Mouse (Mus musculus) limb, embryonic 12.5 days (tissue): ENCODE data around the gene Dab1. TPM values are rescaled to one million over a fixed set of nuclear protein-coding genes. Genes with fewer than 3 reads are reported as not detected.

ENCODE experiments used
- ATAC-seq: fragments of 200-750 bp; cut with Nextera tagmentation; 2 replicates; pipeline ENCODE4 v1.8.0; 2017; ENCODE audit warnings: low read depth, moderate TSS enrichment; ENCODE audit not compliant: insufficient number of reproducible peaks, insufficient read depth, low FRiP score, low TSS enrichment
- H3K27ac ChIP-seq: fragments of 300-500 bp; sonication (generic); 2 replicates; pipeline ENCODE4 v1.5.1; 2016; ENCODE audit warnings: mild to moderate bottlenecking, moderate library complexity
- H3K27me3 ChIP-seq: fragments of 300-500 bp; sonication (generic); 2 replicates; pipeline ENCODE4 v1.6.1; 2016; ENCODE audit warnings: mild to moderate bottlenecking, moderate library complexity
- H3K36me3 ChIP-seq: fragments of 300-500 bp; sonication (generic); 2 replicates; pipeline ENCODE4 v1.6.1; 2016; ENCODE audit warnings: mild to moderate bottlenecking, moderate library complexity
- H3K4me1 ChIP-seq: fragments of 300-500 bp; sonication (generic); replicated peaks from 2 replicates; pipeline ENCODE4 v1.6.1; 2016
- H3K4me2 ChIP-seq: fragments of 300-500 bp; sonication (generic); 2 replicates; pipeline ENCODE4 v1.6.1; 2016; ENCODE audit warnings: mild to moderate bottlenecking, moderate library complexity
- H3K4me3 ChIP-seq: fragments of 300-500 bp; sonication (generic); replicated peaks from 2 replicates; pipeline ENCODE4 v1.5.1; 2016; ENCODE audit warnings: mild to moderate bottlenecking
- H3K9ac ChIP-seq: fragments of 300-500 bp; sonication (generic); replicated peaks from 2 replicates; pipeline ENCODE4 v1.6.1; 2016; ENCODE audit warnings: mild to moderate bottlenecking, moderate library complexity
- H3K9me3 ChIP-seq: fragments of 300-500 bp; sonication (generic); 2 replicates; pipeline ENCODE4 v1.6.1; 2016; ENCODE audit warnings: mild to moderate bottlenecking, moderate library complexity
- WGBS: fragments of 180-500 bp; shearing (Covaris S2); methylation state at CpG from one replicate; pipeline ENCODE4 v1.1.7; 2016; 5-methylcytosine and 5-hydroxymethylcytosine counted together
- polyA plus RNA-seq: library from polyadenylated mRNA; unstranded; fragments of >200 nt; fragmentation: Nextera tagmentation; extraction: Ambion mirVana; gene quantifications from 2 replicates; pipeline ENCODE4 v1.2.1, GENCODE M21; 2016

The Dab1 gene
- polyA plus RNA-seq, 1 experiment from 2014 or later = 23.8 TPM

GRCm38 (mm10) chr4:103897702-103898101 lies 278.5 kb downstream of the Dab1 start:
- Histone ChIP-seq H3K4me3 (no peak overlapping the region), H3K9me3 (no peaks in the 10 kb centered on the region), H3K9ac (no peak overlapping the region), H3K27ac (no peak overlapping the region), H3K27me3 (no peaks in the 10 kb centered on the region), H3K4me1 (no peaks in the 10 kb centered on the region), H3K36me3 (no peaks in the 10 kb centered on the region), H3K4me2 (no peak overlapping the region)
- no peak for ATAC-seq
- 72% methylated on average over 6 of the region's 6 CpGs for WGBS

- Histone ChIP-seq H3K4me3 (no peak overlapping the region), H3K36me3 (no peaks in the 10 kb centered on the region), H3K4me1 (no peaks in the 10 kb centered on the region), H3K4me2 (no peak overlapping the region), H3K27me3 (no peaks in the 10 kb centered on the region), H3K27ac (no peak overlapping the region), H3K9me3 (no peaks in the 10 kb centered on the region), H3K9ac (no peak overlapping the region)
- 73% methylated on average over 4 of the region's 4 CpGs for WGBS
- ATAC-seq = no peak
These were observed 292.3 kb downstream of the Dab1 start for GRCm38 (mm10) chr4:103911441-103911840.

GRCm38 (mm10) chr4:103912071-103912470 lies 292.9 kb downstream of the Dab1 start:
- H3K4me2 ChIP-seq = no peak overlapping the region
- WGBS = 86% methylated on average over 6 of the region's 6 CpGs
- no peaks in the 10 kb centered on the region for H3K27me3 ChIP-seq
- no peaks in the 10 kb centered on the region for H3K9me3 ChIP-seq
- H3K4me3 ChIP-seq = no peak overlapping the region
- no peak for ATAC-seq
- no peak overlapping the region for H3K27ac ChIP-seq
- no peaks in the 10 kb centered on the region for H3K4me1 ChIP-seq
- no peak overlapping the region for H3K9ac ChIP-seq
- no peaks in the 10 kb centered on the region for H3K36me3 ChIP-seq

DNA sequence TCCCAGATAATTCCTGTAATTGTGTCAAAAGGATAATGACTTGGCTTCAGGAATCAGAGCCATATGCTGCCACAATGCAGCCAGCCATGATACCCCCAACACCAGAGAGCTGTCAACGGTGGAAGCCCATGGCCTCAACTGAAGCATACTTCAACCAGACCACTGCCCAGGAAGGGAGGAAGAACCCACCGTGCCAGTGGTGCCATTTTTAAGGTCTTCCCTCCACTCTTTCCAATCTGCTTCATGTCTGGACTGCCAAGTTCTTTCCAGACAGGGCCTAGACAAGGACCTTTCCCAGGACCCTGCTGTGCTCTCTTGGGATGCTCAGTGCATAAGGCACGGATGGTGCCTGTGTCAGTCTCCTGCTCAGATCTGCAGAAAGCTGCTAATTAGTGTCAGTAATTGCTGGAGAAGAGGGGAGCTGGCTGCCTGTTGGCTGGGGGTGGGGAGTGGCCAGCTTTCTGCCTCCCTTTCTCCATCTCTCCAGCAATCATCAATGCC lies 303.3 kb downstream of the Dab1 start:
- Histone ChIP-seq H3K27ac (no peak overlapping the region), H3K9me3 (no peaks in the 10 kb centered on the region), H3K4me2 (no peak overlapping the region), H3K27me3 (no peaks in the 10 kb centered on the region), H3K9ac (no peak overlapping the region), H3K4me3 (no peak overlapping the region), H3K4me1 (no peaks in the 10 kb centered on the region), H3K36me3 (no peaks in the 10 kb centered on the region)
- no peak for ATAC-seq
- 52% methylated on average over 3 of the region's 3 CpGs for WGBS

- Histone ChIP-seq H3K4me1 (no peaks in the 10 kb centered on the region), H3K4me2 (no peak overlapping the region), H3K27me3 (no peaks in the 10 kb centered on the region), H3K4me3 (no peak overlapping the region), H3K9me3 (no peaks in the 10 kb centered on the region), H3K9ac (no peak overlapping the region), H3K36me3 (no peaks in the 10 kb centered on the region), H3K27ac (no peak overlapping the region)
- ATAC-seq = 0 out of 2 replicates have a peak, but pooled peaks have one; percentile 42
- 57% methylated on average over 5 of the region's 5 CpGs for WGBS
These were observed 307.5 kb downstream of the Dab1 start for GRCm38 (mm10) chr4:103926682-103927081.

GRCm38 (mm10) chr4:103929631-103930030 lies 310.5 kb downstream of the Dab1 start:
- H3K27me3 ChIP-seq = no peaks in the 10 kb centered on the region
- H3K27ac ChIP-seq = no peak overlapping the region
- no peaks in the 10 kb centered on the region for H3K4me1 ChIP-seq
- ATAC-seq = no peak
- H3K4me3 ChIP-seq = no peak overlapping the region
- H3K9ac ChIP-seq = no peak overlapping the region
- H3K9me3 ChIP-seq = no peaks in the 10 kb centered on the region
- H3K36me3 ChIP-seq = no peaks in the 10 kb centered on the region
- H3K4me2 ChIP-seq = no peak overlapping the region

DNA sequence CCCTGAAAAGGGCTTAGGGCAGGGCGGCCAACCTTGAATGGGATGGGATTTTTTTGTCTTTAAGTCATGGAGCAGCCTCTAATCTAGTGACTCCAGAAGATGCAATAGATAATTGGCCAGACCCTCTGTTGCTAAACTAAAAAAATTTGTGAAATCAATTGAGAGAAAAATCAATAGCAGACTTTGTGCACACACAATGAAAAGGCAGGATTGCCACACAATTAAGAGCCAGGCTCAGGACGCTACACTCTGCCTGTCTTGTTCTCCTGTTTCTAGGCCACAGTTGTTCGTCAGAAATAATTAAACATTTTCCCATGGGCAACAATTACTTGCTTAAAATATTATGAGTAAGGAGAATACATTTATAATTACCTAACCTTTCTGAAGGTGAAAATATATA lies 315.2 kb downstream of the Dab1 start:
- Histone ChIP-seq H3K9ac (no peak overlapping the region), H3K9me3 (no peaks in the 10 kb centered on the region), H3K27ac (no peak overlapping the region), H3K4me2 (no peak overlapping the region), H3K36me3 (no peaks in the 10 kb centered on the region), H3K4me1 (no peaks in the 10 kb centered on the region), H3K27me3 (no peaks in the 10 kb centered on the region), H3K4me3 (no peak overlapping the region)
- 81% methylated on average over 3 of the region's 3 CpGs for WGBS
- no peak for ATAC-seq

- H3K9me3 ChIP-seq = no peaks in the 10 kb centered on the region
- H3K4me1 ChIP-seq = no peaks in the 10 kb centered on the region
- WGBS = 82% methylated on average over 3 of the region's 3 CpGs
- H3K4me2 ChIP-seq = no peak overlapping the region
- H3K36me3 ChIP-seq = no peaks in the 10 kb centered on the region
- no peaks in the 10 kb centered on the region for H3K27me3 ChIP-seq
- no peak overlapping the region for H3K9ac ChIP-seq
- no peak overlapping the region for H3K27ac ChIP-seq
- no peak overlapping the region for H3K4me3 ChIP-seq
- ATAC-seq = no peak
These were observed 329.1 kb downstream of the Dab1 start for GRCm38 (mm10) chr4:103948255-103948654.

- Histone ChIP-seq H3K4me3 (no peak overlapping the region), H3K27ac (no peak overlapping the region), H3K27me3 (no peaks in the 10 kb centered on the region), H3K9ac (no peak overlapping the region), H3K9me3 (no peaks in the 10 kb centered on the region), H3K4me2 (no peak overlapping the region), H3K36me3 (no peaks in the 10 kb centered on the region), H3K4me1 (0 out of 2 replicates have a peak, but pooled peaks cover 4% of the 10 kb centered on the region)
- 51% methylated on average over 9 of the region's 9 CpGs for WGBS
- no peak for ATAC-seq
These were observed 334.6 kb downstream of the Dab1 start for GRCm38 (mm10) chr4:103953652-103954220.

GRCm38 (mm10) chr4:103961134-103962049 lies 342.2 kb downstream of the Dab1 start:
- H3K9ac ChIP-seq = no peak overlapping the region
- H3K4me2 ChIP-seq = no peak overlapping the region
- ATAC-seq = no peak
- no peak overlapping the region for H3K27ac ChIP-seq
- no peaks in the 10 kb centered on the region for H3K4me1 ChIP-seq
- no peaks in the 10 kb centered on the region for H3K36me3 ChIP-seq
- no peak overlapping the region for H3K4me3 ChIP-seq
- no peaks in the 10 kb centered on the region for H3K27me3 ChIP-seq
- no peaks in the 10 kb centered on the region for H3K9me3 ChIP-seq
- WGBS = 75% methylated on average over 7 of the region's 7 CpGs

- no peak for ATAC-seq
- H3K4me3 ChIP-seq = no peak overlapping the region
- H3K9me3 ChIP-seq = no peaks in the 10 kb centered on the region
- no peaks in the 10 kb centered on the region for H3K36me3 ChIP-seq
- H3K9ac ChIP-seq = no peak overlapping the region
- no peaks in the 10 kb centered on the region for H3K4me1 ChIP-seq
- no peak overlapping the region for H3K4me2 ChIP-seq
- 60% methylated on average over 9 of the region's 9 CpGs for WGBS
- H3K27me3 ChIP-seq = no peaks in the 10 kb centered on the region
- H3K27ac ChIP-seq = no peak overlapping the region
These were observed 350.7 kb downstream of the Dab1 start for GRCm38 (mm10) chr4:103969906-103970305.
